Mouse (Mus musculus): ENCODE measurements around the gene Faah. TPM values are rescaled to one million over a fixed set of nuclear protein-coding genes. Genes with fewer than 3 reads are reported as not detected.

Gene Faah
- polyA plus RNA-seq, 1 experiment from 2014 or later: 7.3 TPM

GRCm38 (mm10) chr4:115994662-115995375, 22.9 kb downstream of the Faah start:
- H3K4me1 ChIP-seq: peaks cover 5% of the 10 kb centered on the region; the same call in 1 of the 2 replicates
- H3K27me3 ChIP-seq: peaks cover 17% of the 10 kb centered on the region
- 84% methylated on average over 16 of the region's 16 CpGs for WGBS
- ATAC-seq (ENCODE audit: low FRiP score): peak; percentile 86
- H3K9me3 ChIP-seq (replicated peaks): no peaks in the 10 kb centered on the region
- no peak overlapping the region for H3K4me3 ChIP-seq
- no peak overlapping the region for H3K9ac ChIP-seq
- no peak overlapping the region for H3K4me2 ChIP-seq (replicated peaks)
- H3K27ac ChIP-seq: no peak overlapping the region
- H3K36me3 ChIP-seq: no peaks in the 10 kb centered on the region

GRCm38 (mm10) chr4:115989382-115989781, 28.3 kb downstream of the Faah start:
- H3K4me2 ChIP-seq (replicated peaks): no peak overlapping the region
- 85% methylated on average over 7 of the region's 7 CpGs for WGBS
- no peaks in the 10 kb centered on the region for H3K9me3 ChIP-seq (replicated peaks)
- H3K27me3 ChIP-seq: peaks cover 23% of the 10 kb centered on the region
- no peaks in the 10 kb centered on the region for H3K36me3 ChIP-seq
- no peak overlapping the region for H3K4me3 ChIP-seq
- 0 out of 2 replicates have a peak, but pooled peaks cover under 1% of the 10 kb centered on the region for H3K4me1 ChIP-seq
- ATAC-seq (ENCODE audit: low FRiP score): no peak
- H3K27ac ChIP-seq: no peak overlapping the region
- no peak overlapping the region for H3K9ac ChIP-seq

- no peak for ATAC-seq (ENCODE audit: low FRiP score)
- Histone ChIP-seq H3K36me3 (no peaks in the 10 kb centered on the region), H3K4me2 (replicated peaks) (no peak overlapping the region), H3K27ac (no peak overlapping the region), H3K4me1 (0 out of 2 replicates have a peak, but pooled peaks cover 3% of the 10 kb centered on the region), H3K27me3 (peaks cover 33% of the 10 kb centered on the region), H3K9me3 (replicated peaks) (no peaks in the 10 kb centered on the region), H3K4me3 (no peak overlapping the region), H3K9ac (no peak overlapping the region)
- 78% methylated on average over 5 of the region's 5 CpGs for WGBS
These were observed 29.7 kb downstream of the Faah start for GRCm38 (mm10) chr4:115987858-115988530.

- H3K4me2 ChIP-seq (replicated peaks): no peak overlapping the region
- no peaks in the 10 kb centered on the region for H3K9me3 ChIP-seq (replicated peaks)
- no peaks in the 10 kb centered on the region for H3K36me3 ChIP-seq
- H3K4me1 ChIP-seq: 0 out of 2 replicates have a peak, but pooled peaks cover 3% of the 10 kb centered on the region
- H3K4me3 ChIP-seq: no peak overlapping the region
- 84% methylated on average over 1 of the region's 1 CpGs for WGBS
- H3K9ac ChIP-seq: no peak overlapping the region
- ATAC-seq (ENCODE audit: low FRiP score): no peak
- H3K27ac ChIP-seq: no peak overlapping the region
- H3K27me3 ChIP-seq: peaks cover 38% of the 10 kb centered on the region
These were observed 30.3 kb downstream of the Faah start for GRCm38 (mm10) chr4:115987436-115987835.

- H3K4me1 ChIP-seq: peaks cover 7% of the 10 kb centered on the region
- 39% methylated on average over 8 of the region's 8 CpGs for WGBS
- no peaks in the 10 kb centered on the region for H3K9me3 ChIP-seq (replicated peaks)
- H3K9ac ChIP-seq: no peak overlapping the region
- no peak overlapping the region for H3K4me3 ChIP-seq
- no peak for ATAC-seq (ENCODE audit: low FRiP score)
- no peak overlapping the region for H3K27ac ChIP-seq
- H3K4me2 ChIP-seq (replicated peaks): no peak overlapping the region
- no peaks in the 10 kb centered on the region for H3K36me3 ChIP-seq
- H3K27me3 ChIP-seq: peaks cover 60% of the 10 kb centered on the region
These were observed 32.8 kb downstream of the Faah start for GRCm38 (mm10) chr4:115984967-115985366.

- Histone ChIP-seq H3K4me3 (no peak overlapping the region), H3K4me1 (peaks cover 15% of the 10 kb centered on the region), H3K27ac (no peak overlapping the region), H3K27me3 (peaks cover 69% of the 10 kb centered on the region), H3K9me3 (replicated peaks) (no peaks in the 10 kb centered on the region), H3K4me2 (replicated peaks) (no peak overlapping the region), H3K36me3 (no peaks in the 10 kb centered on the region), H3K9ac (peak overlapping the region; percentile 27; the same call in 1 of the 2 replicates)
- 0 out of 2 replicates have a peak, but pooled peaks have one; percentile 19 for ATAC-seq (ENCODE audit: low FRiP score)
- WGBS: 3% methylated on average over 13 of the region's 13 CpGs
These were observed 33.6 kb downstream of the Faah start for GRCm38 (mm10) chr4:115984111-115984510.

- Histone ChIP-seq H3K4me3 (no peak overlapping the region), H3K4me1 (peaks cover 33% of the 10 kb centered on the region), H3K27me3 (peaks cover 91% of the 10 kb centered on the region), H3K4me2 (replicated peaks) (no peak overlapping the region), H3K9ac (no peak overlapping the region), H3K36me3 (no peaks in the 10 kb centered on the region), H3K27ac (no peak overlapping the region), H3K9me3 (replicated peaks) (no peaks in the 10 kb centered on the region)
- ATAC-seq (ENCODE audit: low FRiP score): no peak
- WGBS: 0% methylated on average over 8 of the region's 8 CpGs
These were observed 37.0 kb downstream of the Faah start for GRCm38 (mm10) chr4:115980676-115981075.

GRCm38 (mm10) chr4:115979437-115979836, 38.3 kb downstream of the Faah start:
- 1% methylated on average over 39 of the region's 39 CpGs for WGBS
- H3K27me3 ChIP-seq: peaks cover 91% of the 10 kb centered on the region
- H3K4me2 ChIP-seq (replicated peaks): peak overlapping the region; percentile 57
- H3K9me3 ChIP-seq (replicated peaks): no peaks in the 10 kb centered on the region
- peak overlapping the region; percentile 20 for H3K4me3 ChIP-seq
- no peaks in the 10 kb centered on the region for H3K36me3 ChIP-seq
- no peak overlapping the region for H3K27ac ChIP-seq
- peak; percentile 57 for ATAC-seq (ENCODE audit: low FRiP score)
- peaks cover 35% of the 10 kb centered on the region for H3K4me1 ChIP-seq
- H3K9ac ChIP-seq: peak overlapping the region; percentile 45

- Histone ChIP-seq H3K36me3 (no peaks in the 10 kb centered on the region), H3K9me3 (replicated peaks) (no peaks in the 10 kb centered on the region), H3K9ac (no peak overlapping the region), H3K4me3 (0 out of 2 replicates have a peak overlapping the region, but pooled peaks have one; percentile 20), H3K27ac (no peak overlapping the region), H3K4me1 (peaks cover 32% of the 10 kb centered on the region), H3K27me3 (peaks cover 92% of the 10 kb centered on the region), H3K4me2 (replicated peaks) (peak overlapping the region; percentile 57)
- whole genome bisulfite sequencing: 5% methylated on average over 4 of the region's 4 CpGs
- ATAC-seq (ENCODE audit: low FRiP score): no peak
These were observed 38.8 kb downstream of the Faah start for GRCm38 (mm10) chr4:115978911-115979310.

GRCm38 (mm10) chr4:115972543-115972942, 45.2 kb downstream of the Faah start:
- Histone ChIP-seq H3K4me3 (no peak overlapping the region), H3K36me3 (no peaks in the 10 kb centered on the region), H3K27ac (no peak overlapping the region), H3K4me1 (peaks cover 23% of the 10 kb centered on the region), H3K4me2 (replicated peaks) (no peak overlapping the region), H3K27me3 (peaks cover 90% of the 10 kb centered on the region), H3K9ac (no peak overlapping the region), H3K9me3 (replicated peaks) (no peaks in the 10 kb centered on the region)
- WGBS: 46% methylated on average over 24 of the region's 24 CpGs
- peak; percentile 67 for ATAC-seq (ENCODE audit: low FRiP score)

- no peak overlapping the region for H3K4me2 ChIP-seq (replicated peaks)
- 15% methylated on average over 5 of the region's 5 CpGs for WGBS
- H3K27ac ChIP-seq: no peak overlapping the region
- no peaks in the 10 kb centered on the region for H3K36me3 ChIP-seq
- no peaks in the 10 kb centered on the region for H3K9me3 ChIP-seq (replicated peaks)
- peaks cover 94% of the 10 kb centered on the region for H3K27me3 ChIP-seq
- no peak for ATAC-seq (ENCODE audit: low FRiP score)
- peaks cover 39% of the 10 kb centered on the region for H3K4me1 ChIP-seq
- H3K9ac ChIP-seq: no peak overlapping the region
- H3K4me3 ChIP-seq: no peak overlapping the region
These were observed 53.3 kb downstream of the Faah start for GRCm38 (mm10) chr4:115964446-115964845.

GRCm38 (mm10) chr4:115963751-115964150, 54.0 kb downstream of the Faah start:
- Histone ChIP-seq H3K27ac (no peak overlapping the region), H3K4me2 (replicated peaks) (peak overlapping the region; percentile 84; the same call in 1 of the 2 replicates), H3K4me1 (peaks cover 39% of the 10 kb centered on the region), H3K4me3 (no peak overlapping the region), H3K27me3 (peaks cover 94% of the 10 kb centered on the region), H3K9me3 (replicated peaks) (no peaks in the 10 kb centered on the region), H3K36me3 (no peaks in the 10 kb centered on the region), H3K9ac (0 out of 2 replicates have a peak overlapping the region, but pooled peaks have one; percentile 64)
- WGBS: 12% methylated on average over 6 of the region's 6 CpGs
- ATAC-seq (ENCODE audit: low FRiP score): no peak
